Mouse (Mus musculus): Measurements from ENCODE around the gene Apom. TPM values are rescaled to one million over a fixed set of nuclear protein-coding genes. Genes with fewer than 3 reads are reported as not detected.

The Apom gene
- polyA plus RNA-seq, 2 experiments, result 1.1 TPM; not detected in 1

GRCm38 (mm10) chr17:35108097-35108496 lies 23.8 kb downstream of the Apom start, which contains the start of gene Ly6g5c:
Gene Ly6g5c (plus strand): TSS chr17:35108279.
- Histone ChIP-seq H3K9ac (ENCODE audit: low read depth, low read length, severe bottlenecking) (no peak within 1 kb of the TSS), H3K9me3 (ENCODE audit: control insufficient read depth, low read length) (no peaks in the 10 kb centered on the region), H3K27ac (replicated peaks; ENCODE audit: low read depth, low read length) (no peak within 1 kb of the TSS), H3K4me2 (replicated peaks; ENCODE audit: low read depth, low read length, severe bottlenecking) (no peak within 1 kb of the TSS), H3K36me3 (ENCODE audit: control insufficient read depth, insufficient read depth, low read length) (peaks cover 10% of the 10 kb centered on the region), H3K4me3 (replicated peaks; ENCODE audit: low read length) (no peak within 1 kb of the TSS), H3K27me3 (ENCODE audit: control insufficient read depth, insufficient read depth, low read length) (no peaks in the 10 kb centered on the region), H3K4me1 (ENCODE audit: control insufficient read depth, insufficient read depth, low read length) (0 out of 2 replicates have a peak, but pooled peaks cover 2% of the 10 kb centered on the region)
- DNase-seq (ENCODE audit: low spot score) (no peak), ATAC-seq (ENCODE audit: low FRiP score, low read depth) (no peak)
- WGBS, result 91% methylated on average over 6 of the region's 6 CpGs
- TF ChIP-seq POLR2A (IDR thresholded peaks at IDR 0.05; ENCODE audit: borderline replicate concordance, extremely low read depth, insufficient read depth, insufficient read length), result no peak

GRCm38 (mm10) chr17:35106522-35106921 lies 25.3 kb downstream of the Apom start:
- Histone ChIP-seq H3K4me1 (ENCODE audit: control insufficient read depth, insufficient read depth, low read length) (0 out of 2 replicates have a peak, but pooled peaks cover 2% of the 10 kb centered on the region), H3K9me3 (ENCODE audit: control insufficient read depth, low read length) (no peaks in the 10 kb centered on the region), H3K4me2 (replicated peaks; ENCODE audit: low read depth, low read length, severe bottlenecking) (no peak overlapping the region), H3K36me3 (ENCODE audit: control insufficient read depth, insufficient read depth, low read length) (peaks cover 25% of the 10 kb centered on the region), H3K4me3 (replicated peaks; ENCODE audit: low read length) (no peak overlapping the region), H3K9ac (ENCODE audit: low read depth, low read length, severe bottlenecking) (peak overlapping the region; percentile 25; the same call in 1 of the 2 replicates), H3K27ac (replicated peaks; ENCODE audit: low read depth, low read length) (no peak overlapping the region), H3K27me3 (ENCODE audit: control insufficient read depth, insufficient read depth, low read length) (no peaks in the 10 kb centered on the region)
- no peak for TF ChIP-seq POLR2A (IDR thresholded peaks at IDR 0.05; ENCODE audit: borderline replicate concordance, extremely low read depth, insufficient read depth, insufficient read length)
- DNase-seq (ENCODE audit: low spot score) (no peak), ATAC-seq (ENCODE audit: low FRiP score, low read depth) (no peak)
- WGBS, result 70% methylated on average over 3 of the region's 3 CpGs

- H3K4me2 ChIP-seq (replicated peaks; ENCODE audit: low read depth, low read length, severe bottlenecking), result no peak overlapping the region
- peak overlapping the region; percentile 25; the same call in 1 of the 2 replicates for H3K9ac ChIP-seq (ENCODE audit: low read depth, low read length, severe bottlenecking)
- H3K36me3 ChIP-seq (ENCODE audit: control insufficient read depth, insufficient read depth, low read length), result peaks cover 32% of the 10 kb centered on the region
- WGBS, result 31% methylated on average over 13 of the region's 13 CpGs
- no peak for TF ChIP-seq POLR2A (IDR thresholded peaks at IDR 0.05; ENCODE audit: borderline replicate concordance, extremely low read depth, insufficient read depth, insufficient read length)
- ATAC-seq (ENCODE audit: low FRiP score, low read depth), result peak; percentile 28; the same call in 1 of the 2 replicates
- H3K27me3 ChIP-seq (ENCODE audit: control insufficient read depth, insufficient read depth, low read length), result no peaks in the 10 kb centered on the region
- H3K4me3 ChIP-seq (replicated peaks; ENCODE audit: low read length), result no peak overlapping the region
- DNase-seq (ENCODE audit: low spot score), result peak; percentile 33
- no peak overlapping the region for H3K27ac ChIP-seq (replicated peaks; ENCODE audit: low read depth, low read length)
- H3K4me1 ChIP-seq (ENCODE audit: control insufficient read depth, insufficient read depth, low read length), result 0 out of 2 replicates have a peak, but pooled peaks cover 2% of the 10 kb centered on the region
- no peaks in the 10 kb centered on the region for H3K9me3 ChIP-seq (ENCODE audit: control insufficient read depth, low read length)
Measured at GRCm38 (mm10) chr17:35105740-35106389, 26.0 kb downstream of the Apom start.

GRCm38 (mm10) chr17:35104754-35105153 lies 27.1 kb downstream of the Apom start:
- Histone ChIP-seq H3K4me2 (replicated peaks; ENCODE audit: low read depth, low read length, severe bottlenecking) (no peak overlapping the region), H3K36me3 (ENCODE audit: control insufficient read depth, insufficient read depth, low read length) (peaks cover 43% of the 10 kb centered on the region), H3K4me3 (replicated peaks; ENCODE audit: low read length) (no peak overlapping the region), H3K27me3 (ENCODE audit: control insufficient read depth, insufficient read depth, low read length) (no peaks in the 10 kb centered on the region), H3K27ac (replicated peaks; ENCODE audit: low read depth, low read length) (no peak overlapping the region), H3K9ac (ENCODE audit: low read depth, low read length, severe bottlenecking) (no peak overlapping the region), H3K4me1 (ENCODE audit: control insufficient read depth, insufficient read depth, low read length) (0 out of 2 replicates have a peak, but pooled peaks cover 2% of the 10 kb centered on the region), H3K9me3 (ENCODE audit: control insufficient read depth, low read length) (no peaks in the 10 kb centered on the region)
- no peak for TF ChIP-seq POLR2A (IDR thresholded peaks at IDR 0.05; ENCODE audit: borderline replicate concordance, extremely low read depth, insufficient read depth, insufficient read length)
- ATAC-seq (ENCODE audit: low FRiP score, low read depth) (no peak), DNase-seq (ENCODE audit: low spot score) (no peak)
- WGBS, result 85% methylated on average over 6 of the region's 6 CpGs

GRCm38 (mm10) chr17:35104079-35104478 lies 27.8 kb downstream of the Apom start:
- Histone ChIP-seq H3K4me2 (replicated peaks; ENCODE audit: low read depth, low read length, severe bottlenecking) (no peak overlapping the region), H3K9me3 (ENCODE audit: control insufficient read depth, low read length) (no peaks in the 10 kb centered on the region), H3K27ac (replicated peaks; ENCODE audit: low read depth, low read length) (no peak overlapping the region), H3K4me3 (replicated peaks; ENCODE audit: low read length) (no peak overlapping the region), H3K4me1 (ENCODE audit: control insufficient read depth, insufficient read depth, low read length) (0 out of 2 replicates have a peak, but pooled peaks cover 2% of the 10 kb centered on the region), H3K27me3 (ENCODE audit: control insufficient read depth, insufficient read depth, low read length) (no peaks in the 10 kb centered on the region), H3K36me3 (ENCODE audit: control insufficient read depth, insufficient read depth, low read length) (peaks cover 49% of the 10 kb centered on the region), H3K9ac (ENCODE audit: low read depth, low read length, severe bottlenecking) (no peak overlapping the region)
- WGBS, result 90% methylated on average over 7 of the region's 7 CpGs
- ATAC-seq (ENCODE audit: low FRiP score, low read depth) (no peak), DNase-seq (ENCODE audit: low spot score) (no peak)
- no peak for TF ChIP-seq POLR2A (IDR thresholded peaks at IDR 0.05; ENCODE audit: borderline replicate concordance, extremely low read depth, insufficient read depth, insufficient read length)

Data from limb, embryonic 14.5 days (tissue).